Mouse (Mus musculus): ENCODE results near the gene Rnf111. TPM values are rescaled to one million over a fixed set of nuclear protein-coding genes. Genes with fewer than 3 reads are reported as not detected.

Rnf111 gene
- polyA plus RNA-seq (2012; rRNA removed): 7.6 and 9.4 TPM in 2 replicates

GRCm38 (mm10) chr9:70503626-70504041 lies at the start of gene Rnf111:
Gene Rnf111, minus strand, starts transcription at chr9:70503725.

DNA sequence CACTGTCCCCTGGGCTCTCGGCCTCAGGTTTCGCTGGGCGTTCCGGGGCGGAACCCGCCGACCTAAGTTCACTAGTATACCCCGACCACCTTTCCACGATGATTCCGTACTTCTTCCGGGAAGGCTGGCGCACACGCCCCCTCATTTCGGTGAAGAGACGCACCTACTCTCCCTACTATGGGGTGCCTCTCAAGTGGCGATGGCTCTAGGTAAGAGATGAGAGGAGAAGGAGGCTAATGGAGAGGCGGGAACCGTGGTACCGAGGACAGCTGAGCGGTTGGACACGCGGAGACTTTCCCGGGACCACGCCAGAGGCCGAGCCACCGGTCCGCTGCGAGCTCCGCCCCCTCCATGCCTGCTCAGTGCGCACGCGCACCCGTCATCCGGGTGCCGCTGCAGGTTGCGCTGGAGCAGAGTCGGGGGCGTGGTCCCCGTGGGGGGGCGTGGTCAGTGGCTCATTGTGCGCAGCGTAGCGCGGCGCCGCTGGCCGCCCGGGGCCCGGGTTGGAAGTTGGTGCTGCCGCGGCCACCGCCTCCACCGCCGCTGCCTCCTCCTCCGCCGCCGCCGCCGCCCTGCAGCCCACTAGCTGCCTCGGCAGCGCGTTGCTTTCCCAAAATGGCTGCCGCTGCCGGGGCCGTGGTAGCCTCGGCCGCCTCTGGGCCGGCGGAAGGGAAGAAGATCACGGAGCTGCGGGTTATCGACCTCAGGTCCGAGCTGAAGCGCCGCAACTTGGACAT lies 38.9 kb upstream of the Rnf111 start, which contains the start of gene Sltm:
Sltm (plus strand) TSS at position 450 of the 737 bp plus-strand sequence.

DNA sequence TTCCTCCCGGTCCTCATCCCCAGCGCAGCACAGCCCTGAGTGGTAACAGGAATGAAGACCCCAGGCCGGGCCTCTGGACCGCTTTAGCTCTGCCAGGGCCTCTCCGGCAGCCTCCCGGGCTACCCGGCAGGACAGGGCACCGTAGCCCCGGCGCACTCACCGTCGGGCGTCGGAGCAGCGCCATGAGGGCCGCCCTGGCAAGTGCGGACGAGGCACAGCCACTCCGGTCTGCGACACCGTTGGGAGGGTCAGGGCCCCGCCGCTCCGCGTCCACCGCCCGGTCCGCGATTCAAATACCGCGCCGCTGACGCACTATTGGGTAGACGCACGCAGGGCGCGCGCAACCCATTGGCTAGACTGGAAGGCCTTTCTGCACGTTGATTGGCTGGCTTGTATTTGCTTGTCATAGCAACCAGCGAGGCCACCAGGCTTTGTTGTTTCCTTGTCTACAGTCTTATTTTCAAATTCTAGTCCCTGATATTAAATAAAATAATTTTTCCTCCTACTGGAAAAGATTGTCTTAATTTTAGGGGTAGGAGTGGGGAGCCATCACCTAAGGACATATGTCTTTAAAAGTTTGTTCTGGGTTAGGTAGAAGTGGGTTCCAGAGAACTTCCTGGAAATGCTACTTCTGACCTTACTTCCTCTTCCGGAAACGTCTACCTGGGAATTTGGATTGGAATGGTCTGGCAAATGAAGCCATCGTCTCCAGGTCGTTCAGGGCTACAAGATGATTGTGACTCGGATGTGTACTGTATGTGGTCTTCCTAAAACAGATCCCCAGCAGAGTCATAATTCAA lies 82.1 kb downstream of the Rnf111 start, which contains the start of gene Ccnb2:
Ccnb2 (minus strand) TSS at position 291 of the 800 bp plus-strand sequence.

Other genes starting within 250 kb of the Rnf111 start
- 103 and 122 TPM in 2 replicates for gene Ccnb2, start 82.2 kb downstream of the Rnf111 start, polyA plus RNA-seq (2012; rRNA removed)
- 20.7 and 21.0 TPM in 2 replicates for gene Sltm, start 39.0 kb upstream of the Rnf111 start, polyA plus RNA-seq (2012; rRNA removed)
- 0.51 and 0.55 TPM in 2 replicates for gene Gm10642, start 152.5 kb upstream of the Rnf111 start, polyA plus RNA-seq (2012; rRNA removed)
- 7.8 and 9.3 TPM in 2 replicates for gene Mindy2, start 153.4 kb upstream of the Rnf111 start, polyA plus RNA-seq (2012; rRNA removed)
- 40.1 and 46.9 TPM in 2 replicates for gene Adam10, start 175.3 kb upstream of the Rnf111 start, polyA plus RNA-seq (2012; rRNA removed)

Data from liver, embryonic 14 days (tissue).